Mouse (Mus musculus) lung, embryonic 16.5 days (tissue): ENCODE results near the gene Slc5a2. TPM values are rescaled to one million over a fixed set of nuclear protein-coding genes. Genes with fewer than 3 reads are reported as not detected.

Source experiments
- ATAC-seq: fragments of 200-750 bp; cut with Nextera tagmentation; 2 replicates; pipeline ENCODE4 v1.8.0; 2017; ENCODE audit warnings: low read depth, mild to moderate bottlenecking, moderate library complexity
- H3K27ac ChIP-seq: fragments of 300-500 bp; sonication (generic); 2 replicates; pipeline ENCODE4 v1.5.1; 2014; ENCODE audit warnings: mild to moderate bottlenecking, control low read depth, low read length
- H3K27me3 ChIP-seq: fragments of 300-500 bp; sonication (generic); 2 replicates; pipeline ENCODE4 v1.6.1; 2014; ENCODE audit warnings: low read depth, low read length, mixed read lengths; ENCODE audit not compliant: control insufficient read depth, insufficient read depth
- H3K36me3 ChIP-seq: fragments of 300-500 bp; sonication (generic); 2 replicates; pipeline ENCODE4 v1.6.1; 2014; ENCODE audit warnings: low read length; ENCODE audit not compliant: control insufficient read depth, insufficient read depth
- H3K4me1 ChIP-seq: fragments of 300-500 bp; sonication (generic); replicated peaks from 2 replicates; pipeline ENCODE4 v1.6.1; 2014; ENCODE audit warnings: low read length, mixed read lengths; ENCODE audit not compliant: control insufficient read depth, insufficient read depth
- H3K4me2 ChIP-seq: fragments of 300-500 bp; sonication (generic); 2 replicates; pipeline ENCODE4 v1.6.1; 2014; ENCODE audit warnings: low read depth, low read length, control low read depth
- H3K4me3 ChIP-seq: fragments of 300-500 bp; sonication (generic); 2 replicates; pipeline ENCODE4 v1.5.1; 2014; ENCODE audit warnings: mild to moderate bottlenecking, low read length, control low read depth
- H3K9ac ChIP-seq: fragments of 300-500 bp; sonication (generic); 2 replicates; pipeline ENCODE4 v1.6.1; 2014; ENCODE audit warnings: low read length, control low read depth
- H3K9me3 ChIP-seq: fragments of 300-500 bp; sonication (generic); 2 replicates; pipeline ENCODE4 v1.6.1; 2016; ENCODE audit warnings: low read length; ENCODE audit not compliant: control insufficient read depth
- WGBS: fragments of 180-500 bp; shearing (Covaris S2); extraction: QIAGEN DNeasy Blood & Tissue Kit; methylation state at CpG from one replicate; pipeline ENCODE4 v1.1.7; 2014; 5-methylcytosine and 5-hydroxymethylcytosine counted together
- polyA plus RNA-seq: library from polyadenylated mRNA; unstranded; fragments of >200 nt; fragmentation: Nextera tagmentation; extraction: Ambion mirVana; gene quantifications from 2 replicates; pipeline ENCODE4 v1.2.1, GENCODE M21; 2015

The Slc5a2 gene
- polyA plus RNA-seq, 1 experiment from 2014 or later: not detected

- Histone ChIP-seq H3K36me3 (peaks cover 23% of the 10 kb centered on the region), H3K9ac (peak overlapping the region; percentile 92), H3K4me3 (peak overlapping the region; percentile 77), H3K4me1 (peaks cover 14% of the 10 kb centered on the region), H3K4me2 (peak overlapping the region; percentile 86), H3K27ac (peak overlapping the region; percentile 98), H3K9me3 (no peaks in the 10 kb centered on the region), H3K27me3 (no peaks in the 10 kb centered on the region)
- peak; percentile 86 for ATAC-seq
- WGBS: 1% methylated on average over 13 of the region's 13 CpGs
Observed at GRCm38 (mm10) chr7:128247443-128247842, 18.0 kb upstream of the Slc5a2 start.

DNA sequence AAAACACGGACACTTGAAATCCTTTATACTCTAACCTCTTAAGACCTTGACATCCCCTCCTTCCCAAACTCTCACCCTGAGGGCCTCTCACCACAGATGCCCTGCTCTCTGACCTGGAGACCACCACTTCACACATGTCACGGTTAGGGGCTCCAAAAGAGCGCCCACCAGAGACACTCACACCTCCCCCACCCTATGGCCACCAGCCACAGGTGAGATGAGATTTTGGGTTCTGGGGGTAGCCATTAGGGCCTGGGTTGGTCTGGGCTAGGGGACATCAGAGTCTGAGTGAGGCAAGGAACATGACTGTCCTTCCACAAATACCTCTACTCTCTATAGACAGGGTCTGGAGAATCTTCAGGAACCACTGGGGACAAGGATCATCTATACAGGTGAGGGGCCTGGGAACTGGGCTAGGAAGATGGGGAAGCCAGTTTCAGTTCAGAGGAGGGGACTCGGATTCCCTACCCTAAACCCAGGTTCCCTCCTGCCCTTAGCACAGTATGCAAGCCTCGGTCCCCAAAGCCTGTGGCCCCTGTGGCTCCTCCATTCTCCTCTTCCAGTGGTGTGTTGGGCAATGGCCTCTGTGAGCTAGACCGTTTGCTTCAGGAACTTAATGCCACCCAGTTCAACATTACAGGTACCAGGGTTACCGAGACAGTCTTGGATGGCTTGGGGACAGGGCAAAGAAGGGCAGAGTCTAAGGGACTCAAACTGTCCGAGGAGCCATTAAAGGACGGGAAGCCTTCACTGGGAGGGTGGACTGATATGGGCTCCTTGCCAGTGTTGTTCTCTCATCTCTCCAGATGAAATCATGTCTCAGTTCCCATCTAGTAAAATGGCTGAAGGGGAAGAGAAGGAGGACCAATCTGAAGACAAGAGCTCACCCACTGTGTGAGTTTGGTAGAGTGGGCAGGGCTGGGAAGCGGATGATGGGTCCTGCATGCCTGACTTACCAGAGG lies 17.1 kb upstream of the Slc5a2 start:
- Histone ChIP-seq H3K27ac (peak overlapping the region; percentile 45; the same call in 1 of the 2 replicates), H3K4me3 (peak overlapping the region; percentile 77), H3K4me2 (peak overlapping the region; percentile 86), H3K4me1 (peaks cover 17% of the 10 kb centered on the region), H3K9ac (peak overlapping the region; percentile 92), H3K36me3 (peaks cover 18% of the 10 kb centered on the region), H3K27me3 (no peaks in the 10 kb centered on the region), H3K9me3 (no peaks in the 10 kb centered on the region)
- ATAC-seq: no peak
- WGBS: 66% methylated on average over 10 of the region's 10 CpGs

DNA sequence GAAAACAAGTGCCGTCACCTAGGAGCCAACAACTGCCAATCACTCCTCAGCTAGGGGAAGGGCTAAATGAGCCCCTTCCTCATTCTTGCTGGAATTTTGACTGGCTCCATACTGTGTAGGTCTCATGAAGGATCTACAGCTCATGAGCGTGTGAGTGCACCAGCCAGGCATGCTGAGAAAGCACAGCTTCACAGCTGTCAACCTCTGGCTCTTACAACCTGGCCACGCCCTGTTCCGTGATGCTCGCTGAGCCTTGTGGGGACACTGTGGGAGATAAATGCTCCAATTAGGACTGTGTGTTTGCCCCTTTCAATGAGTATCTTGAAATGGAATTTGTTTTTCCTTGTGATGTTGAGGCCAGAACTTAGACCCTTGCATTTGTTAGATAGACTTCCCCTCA lies 15.5 kb upstream of the Slc5a2 start:
- Histone ChIP-seq H3K4me2 (no peak overlapping the region), H3K4me3 (no peak overlapping the region), H3K36me3 (peaks cover 8% of the 10 kb centered on the region), H3K27me3 (no peaks in the 10 kb centered on the region), H3K27ac (no peak overlapping the region), H3K9me3 (no peaks in the 10 kb centered on the region), H3K9ac (0 out of 2 replicates have a peak overlapping the region, but pooled peaks have one; percentile 5), H3K4me1 (peaks cover 17% of the 10 kb centered on the region)
- WGBS: 83% methylated on average over 5 of the region's 5 CpGs
- no peak for ATAC-seq

- peaks cover 17% of the 10 kb centered on the region for H3K4me1 ChIP-seq
- H3K27me3 ChIP-seq: no peaks in the 10 kb centered on the region
- 50% methylated on average over 12 of the region's 12 CpGs for WGBS
- H3K4me3 ChIP-seq: no peak overlapping the region
- ATAC-seq: no peak
- H3K4me2 ChIP-seq: peak overlapping the region; percentile 28
- H3K9me3 ChIP-seq: no peaks in the 10 kb centered on the region
- peaks cover 8% of the 10 kb centered on the region for H3K36me3 ChIP-seq
- H3K9ac ChIP-seq: no peak overlapping the region
- no peak overlapping the region for H3K27ac ChIP-seq
Observed at GRCm38 (mm10) chr7:128251946-128252345, 13.5 kb upstream of the Slc5a2 start.

GRCm38 (mm10) chr7:128252609-128253008 lies 12.8 kb upstream of the Slc5a2 start:
- no peak overlapping the region for H3K27ac ChIP-seq
- peaks cover 18% of the 10 kb centered on the region for H3K4me1 ChIP-seq
- H3K4me3 ChIP-seq: peak overlapping the region; percentile 23
- no peaks in the 10 kb centered on the region for H3K9me3 ChIP-seq
- peak; percentile 18; the same call in 1 of the 2 replicates for ATAC-seq
- no peak overlapping the region for H3K9ac ChIP-seq
- no peaks in the 10 kb centered on the region for H3K27me3 ChIP-seq
- 16% methylated on average over 24 of the region's 24 CpGs for WGBS
- peaks cover 8% of the 10 kb centered on the region for H3K36me3 ChIP-seq
- H3K4me2 ChIP-seq: peak overlapping the region; percentile 28

DNA sequence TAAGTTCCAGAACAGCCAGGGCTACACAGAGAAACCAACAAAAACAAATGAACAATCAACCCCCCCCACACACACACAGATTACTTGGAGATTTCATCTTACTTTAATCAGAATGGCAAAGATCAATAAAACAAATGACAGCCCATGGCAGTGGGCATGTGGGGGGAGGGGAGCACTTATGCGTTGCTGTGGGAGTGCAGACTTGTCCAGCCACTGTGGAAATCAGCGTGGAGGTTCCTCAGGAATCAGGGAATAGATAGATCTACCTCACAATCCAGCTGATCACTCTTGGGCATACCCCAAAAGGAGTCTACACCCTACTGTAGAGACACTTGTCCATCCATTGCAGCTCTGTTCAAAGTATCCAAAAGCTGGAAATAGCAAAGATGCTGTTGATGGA lies 10.5 kb upstream of the Slc5a2 start:
- no peak overlapping the region for H3K4me3 ChIP-seq
- no peak for ATAC-seq
- H3K4me2 ChIP-seq: no peak overlapping the region
- WGBS: 56% methylated on average over 2 of the region's 2 CpGs
- H3K9me3 ChIP-seq: no peaks in the 10 kb centered on the region
- peaks cover 2% of the 10 kb centered on the region for H3K36me3 ChIP-seq
- no peak overlapping the region for H3K9ac ChIP-seq
- H3K4me1 ChIP-seq: peaks cover 15% of the 10 kb centered on the region
- H3K27ac ChIP-seq: no peak overlapping the region
- no peaks in the 10 kb centered on the region for H3K27me3 ChIP-seq

DNA sequence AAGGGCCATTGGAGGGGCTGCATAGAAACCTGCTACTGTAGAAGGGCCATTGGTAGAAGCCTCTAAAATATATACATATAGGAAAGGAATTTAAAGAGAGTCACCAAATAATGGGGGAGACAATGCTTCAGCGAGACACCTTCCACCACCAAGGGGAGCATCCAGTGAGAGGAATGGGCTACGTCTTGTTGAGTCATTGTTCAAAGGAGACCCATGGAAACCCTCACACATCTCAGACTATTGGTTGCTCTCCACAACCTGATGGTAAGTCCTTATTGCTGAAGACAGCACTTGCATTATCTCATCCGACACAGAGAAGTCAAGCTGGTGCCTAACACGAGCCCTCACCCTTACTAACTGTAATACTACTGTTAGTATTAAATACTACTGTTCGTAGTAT lies 9.7 kb upstream of the Slc5a2 start:
- Histone ChIP-seq H3K9ac (no peak overlapping the region), H3K27ac (no peak overlapping the region), H3K36me3 (no peaks in the 10 kb centered on the region), H3K4me2 (no peak overlapping the region), H3K4me1 (peaks cover 11% of the 10 kb centered on the region), H3K27me3 (no peaks in the 10 kb centered on the region), H3K9me3 (no peaks in the 10 kb centered on the region), H3K4me3 (no peak overlapping the region)
- WGBS: 79% methylated on average over 5 of the region's 5 CpGs
- ATAC-seq: no peak

DNA sequence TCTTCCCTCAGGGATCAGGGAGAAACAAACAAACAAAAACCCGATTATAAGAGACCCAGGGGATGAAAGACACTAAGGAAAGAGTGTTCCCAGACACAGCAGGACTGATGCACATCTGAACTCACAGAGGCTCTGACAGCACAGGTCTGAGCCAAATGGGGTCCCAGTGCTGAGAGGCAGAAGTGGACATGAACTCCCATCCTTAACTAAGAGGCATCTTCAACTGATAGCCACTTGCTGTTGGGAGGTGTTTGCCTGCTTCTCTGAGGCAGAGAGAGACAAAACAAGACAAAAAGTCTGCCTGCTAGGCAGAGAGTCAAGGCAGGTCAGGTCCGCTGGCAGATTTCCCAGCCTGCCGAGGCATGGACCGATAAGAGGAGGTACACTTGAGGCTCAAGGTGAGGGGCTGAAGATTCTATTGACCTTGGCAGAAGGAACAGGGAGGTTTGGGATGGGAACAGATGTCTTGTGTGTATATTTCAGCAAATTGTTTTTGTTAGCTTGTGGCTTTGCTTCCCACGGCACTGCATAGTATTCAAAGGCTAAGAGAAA lies 8.6 kb upstream of the Slc5a2 start:
- Histone ChIP-seq H3K4me2 (no peak overlapping the region), H3K27me3 (no peaks in the 10 kb centered on the region), H3K27ac (no peak overlapping the region), H3K36me3 (no peaks in the 10 kb centered on the region), H3K4me1 (peaks cover 11% of the 10 kb centered on the region), H3K4me3 (no peak overlapping the region), H3K9ac (no peak overlapping the region), H3K9me3 (no peaks in the 10 kb centered on the region)
- ATAC-seq: no peak
- WGBS: 15% methylated on average over 5 of the region's 5 CpGs

GRCm38 (mm10) chr7:128266056-128266455 lies 599 bp downstream of the Slc5a2 start:
- no peak overlapping the region for H3K4me3 ChIP-seq
- H3K36me3 ChIP-seq: peaks cover 6% of the 10 kb centered on the region
- no peaks in the 10 kb centered on the region for H3K4me1 ChIP-seq
- no peak overlapping the region for H3K27ac ChIP-seq
- no peaks in the 10 kb centered on the region for H3K9me3 ChIP-seq
- H3K9ac ChIP-seq: no peak overlapping the region
- 58% methylated on average over 5 of the region's 5 CpGs for WGBS
- H3K4me2 ChIP-seq: no peak overlapping the region
- no peak for ATAC-seq
- no peaks in the 10 kb centered on the region for H3K27me3 ChIP-seq
